Mouse (Mus musculus) hindlimb bud, embryonic 11.5 days (tissue): ENCODE measurements around the gene Kpnb1.
A peak's percentile ranks its signal among the peaks of the same experiment; 100 is the strongest.

Source experiments
- DNase-seq: peaks from one replicate; pipeline ENCODE4 v3.0.0-alpha.2; 2012; ENCODE audit warnings: low read depth, low spot score; ENCODE audit errors: extremely low spot score

Kpnb1 gene

GRCm38 (mm10) chr11:97186947-97187763 is 526 bp downstream of the Kpnb1 start:
- peak; percentile 50 for DNase-seq

- DNase-seq: no peak
Observed at GRCm38 (mm10) chr11:97185704-97186614, 1.7 kb downstream of the Kpnb1 start.

GRCm38 (mm10) chr11:97184875-97185274 is 2.8 kb downstream of the Kpnb1 start:
- no peak for DNase-seq

GRCm38 (mm10) chr11:97182446-97182845 is 5.2 kb downstream of the Kpnb1 start:
- DNase-seq: no peak

GRCm38 (mm10) chr11:97181061-97181460 is 6.6 kb downstream of the Kpnb1 start:
- DNase-seq: no peak

- no peak for DNase-seq
Observed at GRCm38 (mm10) chr11:97178198-97178597, 9.5 kb downstream of the Kpnb1 start.

- no peak for DNase-seq
Observed at GRCm38 (mm10) chr11:97176851-97177250, 10.8 kb downstream of the Kpnb1 start.

- DNase-seq: no peak
Observed at GRCm38 (mm10) chr11:97175499-97175898, 12.2 kb downstream of the Kpnb1 start.

- no peak for DNase-seq
Observed at GRCm38 (mm10) chr11:97160341-97160740, 27.3 kb downstream of the Kpnb1 start.

GRCm38 (mm10) chr11:97156999-97157398 is 30.7 kb downstream of the Kpnb1 start:
- no peak for DNase-seq

- no peak for DNase-seq
Observed at GRCm38 (mm10) chr11:97152662-97153287, 34.9 kb downstream of the Kpnb1 start.

GRCm38 (mm10) chr11:97152023-97152426 is 35.7 kb downstream of the Kpnb1 start:
- no peak for DNase-seq

- DNase-seq: no peak
Observed at GRCm38 (mm10) chr11:97151343-97151801, 36.3 kb downstream of the Kpnb1 start, which contains the start of gene Tbkbp1. Gene Tbkbp1, minus strand, starts transcription at chr11:97151495.

GRCm38 (mm10) chr11:97150411-97151330 is 37.0 kb downstream of the Kpnb1 start:
- DNase-seq: no peak

GRCm38 (mm10) chr11:97149995-97150410 is 37.7 kb downstream of the Kpnb1 start:
- DNase-seq: no peak

- DNase-seq: no peak
Observed at GRCm38 (mm10) chr11:97149026-97149425, 38.7 kb downstream of the Kpnb1 start.

GRCm38 (mm10) chr11:97148591-97148990 is 39.1 kb downstream of the Kpnb1 start:
- no peak for DNase-seq

GRCm38 (mm10) chr11:97147333-97147732 is 40.3 kb downstream of the Kpnb1 start:
- no peak for DNase-seq

- no peak for DNase-seq
Observed at GRCm38 (mm10) chr11:97146724-97147123, 41.0 kb downstream of the Kpnb1 start.

GRCm38 (mm10) chr11:97145951-97146350 is 41.7 kb downstream of the Kpnb1 start:
- no peak for DNase-seq
